Mouse (Mus musculus) embryonic facial prominence, embryonic 12.5 days (tissue): Measurements from ENCODE around the gene 1700125H20Rik. TPM values are rescaled to one million over a fixed set of nuclear protein-coding genes. Genes with fewer than 3 reads are reported as not detected.
"Not testable (repeated sequence)": the region's sequence is repeated elsewhere in the genome, so short reads cannot be mapped to it uniquely, and the experiment has no call there.

Experiments used
- ATAC-seq: fragments of 200-750 bp; cut with Nextera tagmentation; 2 replicates; pipeline ENCODE4 v1.8.0; 2017; ENCODE audit not compliant: insufficient number of reproducible peaks, insufficient read depth, low FRiP score, low TSS enrichment
- H3K27ac ChIP-seq: fragments of 300-500 bp; sonication (generic); 2 replicates; pipeline ENCODE4 v1.5.1; 2016; ENCODE audit warnings: mild to moderate bottlenecking
- H3K27me3 ChIP-seq: fragments of 300-500 bp; sonication (generic); 2 replicates; pipeline ENCODE4 v1.6.1; 2016; ENCODE audit warnings: mild to moderate bottlenecking, moderate library complexity
- H3K36me3 ChIP-seq: fragments of 300-500 bp; sonication (generic); 2 replicates; pipeline ENCODE4 v1.6.1; 2016; ENCODE audit warnings: mild to moderate bottlenecking
- H3K4me1 ChIP-seq: fragments of 300-500 bp; sonication (generic); 2 replicates; pipeline ENCODE4 v1.6.1; 2016
- H3K4me2 ChIP-seq: fragments of 300-500 bp; sonication (generic); replicated peaks from 2 replicates; pipeline ENCODE4 v1.6.1; 2016; ENCODE audit warnings: mild to moderate bottlenecking, moderate library complexity
- H3K4me3 ChIP-seq: fragments of 300-500 bp; sonication (generic); 2 replicates; pipeline ENCODE4 v1.5.1; 2016; ENCODE audit warnings: mild to moderate bottlenecking
- H3K9ac ChIP-seq: fragments of 300-500 bp; sonication (generic); 2 replicates; pipeline ENCODE4 v1.6.1; 2016; ENCODE audit warnings: mild to moderate bottlenecking, moderate library complexity
- H3K9me3 ChIP-seq: fragments of 300-500 bp; sonication (generic); 2 replicates; pipeline ENCODE4 v1.6.1; 2016; ENCODE audit warnings: mild to moderate bottlenecking, moderate library complexity
- WGBS: fragments of 180-500 bp; shearing (Covaris S2); methylation state at CpG from one replicate; pipeline ENCODE4 v1.1.7; 2016; 5-methylcytosine and 5-hydroxymethylcytosine counted together
- polyA plus RNA-seq: library from polyadenylated mRNA; unstranded; fragments of >200 nt; fragmentation: Nextera tagmentation; extraction: Ambion mirVana; gene quantifications from 2 replicates; pipeline ENCODE4 v1.2.1, GENCODE M21; 2016

The 1700125H20Rik gene
- polyA plus RNA-seq, 1 experiment from 2014 or later, result 0.92 TPM

- not testable (repeated sequence) for H3K4me3 ChIP-seq, H3K9me3 ChIP-seq, H3K27ac ChIP-seq, H3K4me1 ChIP-seq, H3K4me2 ChIP-seq, ATAC-seq, H3K36me3 ChIP-seq, H3K27me3 ChIP-seq, H3K9ac ChIP-seq
- 73% methylated on average over 1 of the region's 1 CpGs for WGBS
Observed at GRCm38 (mm10) chr11:85163014-85163413, 7.2 kb upstream of the 1700125H20Rik start.

DNA sequence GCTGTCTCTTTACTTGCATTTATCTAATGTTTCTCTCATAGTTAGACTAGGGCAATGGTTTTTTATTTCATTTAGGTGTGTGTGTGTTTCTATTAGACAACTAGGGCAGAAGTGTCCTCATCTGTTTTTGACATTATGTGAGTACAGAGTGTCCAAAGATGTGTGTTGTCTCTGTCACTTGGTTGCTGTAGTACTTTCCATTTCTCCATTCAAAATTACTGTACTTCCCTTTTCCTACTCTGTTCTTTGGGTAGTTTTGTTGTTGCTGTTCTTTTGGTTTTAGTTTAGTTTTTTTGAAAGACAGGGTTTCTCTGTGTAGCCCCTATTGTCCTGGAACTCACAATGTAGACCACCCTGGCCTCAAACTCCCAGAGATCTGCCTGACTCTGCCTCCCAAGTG is 5.8 kb upstream of the 1700125H20Rik start:
- Histone ChIP-seq H3K27me3 (no peaks in the 10 kb centered on the region), H3K9ac (no peak overlapping the region), H3K4me1 (no peaks in the 10 kb centered on the region), H3K4me3 (no peak overlapping the region), H3K27ac (no peak overlapping the region), H3K4me2 (no peak overlapping the region), H3K9me3 (no peaks in the 10 kb centered on the region), H3K36me3 (no peaks in the 10 kb centered on the region)
- ATAC-seq, result no peak

DNA sequence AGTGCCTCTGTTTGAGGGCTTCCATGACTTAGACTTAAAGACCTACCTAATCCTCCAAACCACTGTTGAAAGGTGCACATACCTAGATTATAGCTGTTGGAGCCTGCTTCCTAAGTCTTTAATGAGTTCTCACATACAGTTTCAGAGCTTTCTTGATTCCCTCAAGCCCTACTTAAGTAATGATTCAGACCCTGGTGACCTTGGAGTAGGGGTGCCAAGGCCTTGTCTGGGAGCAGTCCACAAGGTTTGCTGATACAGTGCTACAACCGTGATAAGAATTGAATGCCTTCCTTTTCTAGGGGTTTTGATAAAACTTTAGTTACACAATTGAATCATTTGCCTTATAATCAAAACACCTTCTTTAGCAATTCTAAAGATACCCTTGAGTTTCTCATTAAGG is 2.7 kb upstream of the 1700125H20Rik start:
- H3K27me3 ChIP-seq, result no peaks in the 10 kb centered on the region
- H3K4me1 ChIP-seq, result 0 out of 2 replicates have a peak, but pooled peaks cover 9% of the 10 kb centered on the region
- H3K9me3 ChIP-seq, result no peaks in the 10 kb centered on the region
- H3K27ac ChIP-seq, result no peak overlapping the region
- H3K4me2 ChIP-seq, result no peak overlapping the region
- no peaks in the 10 kb centered on the region for H3K36me3 ChIP-seq
- no peak overlapping the region for H3K4me3 ChIP-seq
- no peak for ATAC-seq
- no peak overlapping the region for H3K9ac ChIP-seq
- WGBS, result 82% methylated on average over 1 of the region's 1 CpGs

- no peak for ATAC-seq
- WGBS, result 36% methylated on average over 2 of the region's 2 CpGs
- H3K9ac ChIP-seq, result no peak overlapping the region
- H3K27ac ChIP-seq, result no peak overlapping the region
- H3K4me1 ChIP-seq, result 0 out of 2 replicates have a peak, but pooled peaks cover 9% of the 10 kb centered on the region
- H3K36me3 ChIP-seq, result no peaks in the 10 kb centered on the region
- H3K27me3 ChIP-seq, result no peaks in the 10 kb centered on the region
- H3K4me3 ChIP-seq, result no peak overlapping the region
- H3K9me3 ChIP-seq, result no peaks in the 10 kb centered on the region
- peak overlapping the region; percentile 51; the same call in 1 of the 2 replicates for H3K4me2 ChIP-seq
Observed at GRCm38 (mm10) chr11:85170833-85171232, 629 bp downstream of the 1700125H20Rik start.

- no peaks in the 10 kb centered on the region for H3K9me3 ChIP-seq
- H3K27me3 ChIP-seq, result no peaks in the 10 kb centered on the region
- no peak overlapping the region for H3K4me3 ChIP-seq
- no peak overlapping the region for H3K9ac ChIP-seq
- no peak overlapping the region for H3K4me2 ChIP-seq
- WGBS, result 83% methylated on average over 3 of the region's 3 CpGs
- H3K36me3 ChIP-seq, result no peaks in the 10 kb centered on the region
- H3K27ac ChIP-seq, result no peak overlapping the region
- H3K4me1 ChIP-seq, result no peaks in the 10 kb centered on the region
- no peak for ATAC-seq
Observed at GRCm38 (mm10) chr11:85175941-85176340, 5.7 kb downstream of the 1700125H20Rik start.

GRCm38 (mm10) chr11:85177761-85178160 is 7.6 kb downstream of the 1700125H20Rik start:
- no peaks in the 10 kb centered on the region for H3K27me3 ChIP-seq
- H3K27ac ChIP-seq, result no peak overlapping the region
- H3K4me1 ChIP-seq, result no peaks in the 10 kb centered on the region
- no peak overlapping the region for H3K4me3 ChIP-seq
- H3K36me3 ChIP-seq, result no peaks in the 10 kb centered on the region
- no peaks in the 10 kb centered on the region for H3K9me3 ChIP-seq
- WGBS, result 82% methylated on average over 6 of the region's 6 CpGs
- no peak for ATAC-seq
- H3K4me2 ChIP-seq, result no peak overlapping the region
- no peak overlapping the region for H3K9ac ChIP-seq

DNA sequence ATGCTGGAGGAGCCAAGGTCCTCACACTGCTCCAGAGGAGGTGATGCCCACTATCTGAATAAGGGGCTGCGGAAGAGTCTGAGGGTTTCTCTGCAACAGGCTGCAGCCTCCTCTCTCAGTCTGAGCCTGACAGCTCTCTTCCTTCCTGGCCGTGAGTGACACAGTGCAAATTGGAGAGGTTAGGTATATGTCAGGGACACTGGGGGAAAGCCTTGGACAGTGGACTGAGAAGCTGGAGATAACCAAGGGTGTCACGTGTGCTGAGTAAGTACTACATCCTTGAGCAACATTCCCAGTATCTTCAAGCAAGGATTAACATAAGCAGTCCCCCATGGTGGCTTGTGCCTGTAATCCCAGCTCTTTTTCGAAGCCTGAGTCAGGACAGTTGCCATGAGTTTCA is 8.2 kb downstream of the 1700125H20Rik start:
- ATAC-seq, result no peak
- no peak overlapping the region for H3K27ac ChIP-seq
- no peaks in the 10 kb centered on the region for H3K36me3 ChIP-seq
- no peaks in the 10 kb centered on the region for H3K9me3 ChIP-seq
- no peak overlapping the region for H3K4me3 ChIP-seq
- no peaks in the 10 kb centered on the region for H3K4me1 ChIP-seq
- H3K4me2 ChIP-seq, result no peak overlapping the region
- 79% methylated on average over 4 of the region's 4 CpGs for WGBS
- H3K9ac ChIP-seq, result no peak overlapping the region
- no peaks in the 10 kb centered on the region for H3K27me3 ChIP-seq

GRCm38 (mm10) chr11:85182617-85183283 is 12.5 kb downstream of the 1700125H20Rik start:
- peak overlapping the region; percentile 60 for H3K27ac ChIP-seq
- H3K4me2 ChIP-seq, result peak overlapping the region; percentile 57
- H3K9ac ChIP-seq, result peak overlapping the region; percentile 42
- H3K4me3 ChIP-seq, result peak overlapping the region; percentile 35
- no peaks in the 10 kb centered on the region for H3K36me3 ChIP-seq
- WGBS, result 2% methylated on average over 20 of the region's 20 CpGs
- peak; percentile 88 for ATAC-seq
- H3K27me3 ChIP-seq, result no peaks in the 10 kb centered on the region
- H3K4me1 ChIP-seq, result no peaks in the 10 kb centered on the region
- no peaks in the 10 kb centered on the region for H3K9me3 ChIP-seq

DNA sequence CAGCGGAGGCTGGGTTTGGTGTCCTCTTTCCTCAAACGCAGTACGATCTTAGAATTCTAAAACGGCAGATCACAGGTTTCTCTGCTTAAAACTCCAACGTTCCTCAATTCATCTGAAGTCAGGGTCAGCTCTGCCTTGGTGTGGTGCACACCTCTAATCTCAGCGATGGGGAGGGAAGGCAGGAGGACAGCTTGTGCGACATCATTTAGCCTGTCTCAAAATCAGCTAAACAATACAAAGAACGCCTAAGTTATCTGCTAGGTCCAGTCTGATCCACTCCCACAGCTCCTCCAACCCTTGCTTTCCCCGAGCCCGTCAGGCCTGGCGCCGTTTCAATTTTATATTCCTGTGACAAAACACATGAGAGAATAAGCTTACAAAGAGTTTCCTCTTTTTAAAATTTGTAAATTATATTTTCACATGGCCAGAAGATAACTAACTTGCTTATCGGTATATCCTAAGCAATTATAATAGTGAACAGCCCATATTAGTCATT is 13.1 kb downstream of the 1700125H20Rik start:
- no peaks in the 10 kb centered on the region for H3K9me3 ChIP-seq
- H3K9ac ChIP-seq, result peak overlapping the region; percentile 42
- H3K27me3 ChIP-seq, result no peaks in the 10 kb centered on the region
- peaks cover 2% of the 10 kb centered on the region; the same call in 1 of the 2 replicates for H3K36me3 ChIP-seq
- H3K4me3 ChIP-seq, result peak overlapping the region; percentile 35
- WGBS, result 24% methylated on average over 13 of the region's 13 CpGs
- ATAC-seq, result no peak; the same call in 1 of the 2 replicates
- H3K4me1 ChIP-seq, result no peaks in the 10 kb centered on the region
- peak overlapping the region; percentile 57 for H3K4me2 ChIP-seq
- H3K27ac ChIP-seq, result peak overlapping the region; percentile 60

GRCm38 (mm10) chr11:85184082-85184481 is 13.9 kb downstream of the 1700125H20Rik start:
- Histone ChIP-seq H3K4me2 (no peak overlapping the region), H3K4me1 (no peaks in the 10 kb centered on the region), H3K36me3 (peaks cover 4% of the 10 kb centered on the region; the same call in 1 of the 2 replicates), H3K4me3 (no peak overlapping the region), H3K27me3 (no peaks in the 10 kb centered on the region), H3K27ac (no peak overlapping the region), H3K9ac (no peak overlapping the region), H3K9me3 (no peaks in the 10 kb centered on the region)
- no peak for ATAC-seq
- WGBS, result 64% methylated on average over 5 of the region's 5 CpGs

- no peak for ATAC-seq
- 88% methylated on average over 6 of the region's 6 CpGs for WGBS
- Histone ChIP-seq H3K27me3 (no peaks in the 10 kb centered on the region), H3K4me3 (no peak overlapping the region), H3K4me2 (no peak overlapping the region), H3K9me3 (no peaks in the 10 kb centered on the region), H3K9ac (no peak overlapping the region), H3K27ac (no peak overlapping the region), H3K4me1 (no peaks in the 10 kb centered on the region), H3K36me3 (peaks cover 11% of the 10 kb centered on the region)
Observed at GRCm38 (mm10) chr11:85184839-85185238, 14.6 kb downstream of the 1700125H20Rik start.

- H3K9me3 ChIP-seq, result no peaks in the 10 kb centered on the region
- H3K4me1 ChIP-seq, result no peaks in the 10 kb centered on the region
- H3K4me2 ChIP-seq, result no peak overlapping the region
- H3K4me3 ChIP-seq, result no peak overlapping the region
- H3K9ac ChIP-seq, result no peak overlapping the region
- no peak for ATAC-seq
- H3K27me3 ChIP-seq, result no peaks in the 10 kb centered on the region
- H3K36me3 ChIP-seq, result peaks cover 46% of the 10 kb centered on the region
- H3K27ac ChIP-seq, result no peak overlapping the region
- WGBS, result 93% methylated on average over 4 of the region's 4 CpGs
Observed at GRCm38 (mm10) chr11:85189110-85189509, 18.9 kb downstream of the 1700125H20Rik start.
